Mouse (Mus musculus): Measurements from ENCODE around the gene Tmem231. TPM values are rescaled to one million over a fixed set of nuclear protein-coding genes. Genes with fewer than 3 reads are reported as not detected.

Gene Tmem231
- polyA plus RNA-seq, 1 experiment from 2014 or later, result 16.8 TPM

DNA sequence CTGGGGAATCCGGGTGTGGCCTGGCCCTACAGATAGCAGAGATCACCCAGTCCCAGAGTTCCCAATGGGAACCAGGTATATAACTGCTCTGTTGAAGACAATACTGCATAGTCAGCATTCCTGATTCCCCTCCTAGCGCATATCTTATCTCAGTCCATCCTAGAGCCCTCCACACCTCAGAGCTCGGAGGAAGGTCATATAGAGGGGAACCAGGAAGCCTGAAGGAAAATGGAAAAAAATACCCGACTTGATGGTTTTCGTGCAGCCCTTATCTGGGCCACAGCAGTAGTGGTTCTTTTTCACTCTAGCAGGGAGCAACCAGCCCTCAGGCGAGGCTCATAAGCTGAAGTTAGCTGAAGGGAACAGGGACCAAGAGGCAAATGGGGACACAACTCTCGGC is 8.7 kb downstream of the Tmem231 start:
- Histone ChIP-seq H3K4me3 (replicated peaks) (no peak overlapping the region), H3K9me3 (no peaks in the 10 kb centered on the region), H3K9ac (replicated peaks) (no peak overlapping the region), H3K27me3 (no peaks in the 10 kb centered on the region), H3K36me3 (no peaks in the 10 kb centered on the region; the same call in 1 of the 2 replicates), H3K4me1 (replicated peaks) (no peaks in the 10 kb centered on the region), H3K4me2 (replicated peaks) (no peak overlapping the region), H3K27ac (no peak overlapping the region)
- WGBS, result 86% methylated on average over 7 of the region's 7 CpGs
- ATAC-seq, result no peak

DNA sequence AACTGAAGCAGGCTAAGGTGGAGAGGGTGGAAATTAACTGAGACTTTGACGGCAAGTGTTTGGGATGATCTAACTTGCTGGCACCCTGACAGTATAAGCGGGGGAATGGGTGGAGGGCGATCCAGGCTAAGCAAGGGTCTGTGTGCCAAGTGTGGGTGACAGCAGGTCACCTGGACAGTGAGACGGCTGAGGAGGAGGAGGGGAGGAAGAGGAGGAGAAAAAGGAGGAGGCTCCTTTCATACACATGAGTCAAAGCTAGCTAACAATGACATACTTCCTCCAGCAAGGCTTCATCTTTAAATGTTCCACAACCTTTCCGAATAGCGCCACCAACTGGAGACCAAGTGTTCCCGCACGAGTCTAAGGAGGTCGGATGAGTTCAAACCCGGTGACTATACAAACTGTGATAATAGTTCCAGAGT is 10.3 kb downstream of the Tmem231 start:
- H3K27ac ChIP-seq, result no peak overlapping the region
- H3K27me3 ChIP-seq, result no peaks in the 10 kb centered on the region
- peaks cover 7% of the 10 kb centered on the region for H3K36me3 ChIP-seq
- no peak overlapping the region for H3K4me3 ChIP-seq (replicated peaks)
- no peaks in the 10 kb centered on the region for H3K4me1 ChIP-seq (replicated peaks)
- ATAC-seq, result no peak
- no peaks in the 10 kb centered on the region for H3K9me3 ChIP-seq
- no peak overlapping the region for H3K4me2 ChIP-seq (replicated peaks)
- WGBS, result 31% methylated on average over 10 of the region's 10 CpGs
- H3K9ac ChIP-seq (replicated peaks), result no peak overlapping the region

DNA sequence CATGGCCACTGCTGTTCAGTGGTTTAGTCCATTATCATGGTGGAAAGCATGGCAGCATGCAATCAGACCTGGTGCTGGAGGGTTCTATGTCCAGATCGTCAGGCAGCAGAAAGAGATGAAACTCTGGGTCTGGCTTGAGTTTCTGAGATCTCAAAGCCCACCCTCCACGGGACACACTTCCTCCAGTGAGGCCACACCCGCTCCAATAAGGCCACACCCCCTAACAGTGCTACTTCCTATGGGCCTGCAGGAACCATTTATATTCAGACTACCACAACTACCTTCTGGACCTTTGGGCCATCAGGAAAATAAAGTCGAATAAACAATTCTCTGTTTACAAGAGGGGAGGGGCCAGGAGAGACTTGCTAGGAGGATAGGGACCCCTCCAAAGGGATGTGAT is 12.7 kb downstream of the Tmem231 start:
- Histone ChIP-seq H3K27me3 (no peaks in the 10 kb centered on the region), H3K36me3 (peaks cover 21% of the 10 kb centered on the region), H3K4me1 (replicated peaks) (no peaks in the 10 kb centered on the region), H3K9me3 (no peaks in the 10 kb centered on the region), H3K27ac (no peak overlapping the region), H3K9ac (replicated peaks) (no peak overlapping the region), H3K4me2 (replicated peaks) (no peak overlapping the region), H3K4me3 (replicated peaks) (no peak overlapping the region)
- WGBS, result 91% methylated on average over 4 of the region's 4 CpGs
- ATAC-seq, result no peak

- no peak overlapping the region for H3K9ac ChIP-seq (replicated peaks)
- H3K9me3 ChIP-seq, result no peaks in the 10 kb centered on the region
- WGBS, result 91% methylated on average over 2 of the region's 2 CpGs
- no peak for ATAC-seq
- no peaks in the 10 kb centered on the region for H3K4me1 ChIP-seq (replicated peaks)
- peaks cover 25% of the 10 kb centered on the region for H3K36me3 ChIP-seq
- H3K4me3 ChIP-seq (replicated peaks), result no peak overlapping the region
- H3K27me3 ChIP-seq, result no peaks in the 10 kb centered on the region
- no peak overlapping the region for H3K4me2 ChIP-seq (replicated peaks)
- H3K27ac ChIP-seq, result no peak overlapping the region
Measured at GRCm38 (mm10) chr8:111919663-111920062, 14.0 kb downstream of the Tmem231 start.

DNA sequence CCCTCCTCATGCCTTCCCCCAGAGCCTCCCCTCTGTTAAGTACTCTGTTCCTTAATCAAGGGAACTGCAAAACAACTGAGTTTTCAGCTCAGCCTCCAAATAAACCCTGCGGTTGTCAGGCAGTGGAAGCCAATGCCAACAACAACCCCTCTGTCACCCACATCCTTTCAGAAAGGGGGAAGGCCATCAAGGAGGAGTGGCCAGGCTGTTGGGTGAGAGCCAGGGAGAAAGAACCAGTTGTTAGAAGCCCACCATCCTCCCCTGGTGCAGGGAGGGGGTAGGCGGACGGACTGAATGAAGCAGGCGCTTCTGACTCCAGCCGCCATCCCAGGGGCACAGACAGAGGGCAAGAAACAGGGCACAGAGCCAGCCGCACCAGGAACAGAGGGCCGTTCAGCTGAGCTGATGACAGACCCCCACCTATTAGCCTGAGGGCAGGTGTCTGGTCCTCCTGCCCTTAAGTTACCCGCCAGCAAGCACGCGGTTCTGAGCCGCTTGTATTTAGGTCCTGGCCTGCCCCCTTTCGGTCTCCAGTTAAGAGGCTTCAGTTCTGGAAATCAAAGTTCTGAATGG is 20.7 kb downstream of the Tmem231 start:
- 42% methylated on average over 12 of the region's 12 CpGs for WGBS
- H3K27me3 ChIP-seq, result no peaks in the 10 kb centered on the region
- ATAC-seq, result peak; percentile 87
- H3K9me3 ChIP-seq, result no peaks in the 10 kb centered on the region
- no peak overlapping the region for H3K9ac ChIP-seq (replicated peaks)
- H3K27ac ChIP-seq, result peak overlapping the region; percentile 51
- no peak overlapping the region for H3K4me2 ChIP-seq (replicated peaks)
- peaks cover 20% of the 10 kb centered on the region for H3K36me3 ChIP-seq
- H3K4me1 ChIP-seq (replicated peaks), result peaks cover 15% of the 10 kb centered on the region
- no peak overlapping the region for H3K4me3 ChIP-seq (replicated peaks)

- Histone ChIP-seq H3K9me3 (no peaks in the 10 kb centered on the region), H3K27me3 (no peaks in the 10 kb centered on the region), H3K27ac (no peak overlapping the region), H3K36me3 (peaks cover 13% of the 10 kb centered on the region), H3K4me2 (replicated peaks) (no peak overlapping the region), H3K9ac (replicated peaks) (no peak overlapping the region), H3K4me1 (replicated peaks) (peaks cover 15% of the 10 kb centered on the region), H3K4me3 (replicated peaks) (no peak overlapping the region)
- no peak for ATAC-seq
- WGBS, result 37% methylated on average over 7 of the region's 7 CpGs
Measured at GRCm38 (mm10) chr8:111911572-111911971, 22.1 kb downstream of the Tmem231 start.

DNA sequence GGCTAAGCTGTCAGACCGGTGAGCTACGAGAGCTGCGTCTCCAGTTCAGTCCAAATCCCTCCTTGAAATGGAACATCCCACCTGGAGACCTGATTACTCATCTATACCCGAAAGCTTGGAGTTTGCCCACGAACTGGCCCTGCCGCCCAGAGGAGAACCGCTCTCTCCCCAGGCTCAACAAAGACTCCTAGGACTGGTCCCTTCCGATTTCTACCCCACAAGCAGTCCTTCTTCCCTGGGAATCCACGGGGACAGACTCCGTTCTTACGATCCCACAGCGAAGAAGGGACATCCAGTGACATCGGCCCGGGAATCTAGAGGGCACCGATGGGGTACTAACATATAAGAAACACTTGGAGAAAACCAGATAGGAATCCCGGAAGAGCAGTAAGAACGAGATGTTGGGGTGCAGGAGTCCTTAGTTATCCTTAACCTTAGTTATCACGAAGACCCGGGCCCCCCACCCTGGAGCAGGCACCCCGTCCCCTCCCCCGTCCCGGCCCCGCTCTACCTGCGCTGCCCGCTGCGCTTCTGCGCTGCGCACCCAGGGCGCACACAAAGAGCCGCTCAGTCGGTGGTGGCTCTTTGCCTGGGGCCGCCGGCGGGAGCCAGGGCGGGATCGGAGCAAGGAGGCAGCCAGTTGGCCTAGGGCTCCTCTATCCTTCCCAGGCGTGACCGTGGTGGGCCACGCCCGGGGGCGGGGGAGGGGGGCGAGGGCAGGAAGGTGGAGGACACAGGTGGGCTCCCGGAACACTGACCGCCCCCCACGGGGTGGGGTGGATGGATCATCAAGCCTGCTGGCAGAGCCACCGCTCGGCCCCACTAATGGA is 23.8 kb downstream of the Tmem231 start, which contains the start of gene Chst5:
Gene Chst5 (minus strand): TSS at position 827 of the 830 bp plus-strand sequence.
- H3K27ac ChIP-seq, result no peak within 1 kb of the TSS
- 6% methylated on average over 47 of the region's 47 CpGs for WGBS
- ATAC-seq, result peak; percentile 64

DNA sequence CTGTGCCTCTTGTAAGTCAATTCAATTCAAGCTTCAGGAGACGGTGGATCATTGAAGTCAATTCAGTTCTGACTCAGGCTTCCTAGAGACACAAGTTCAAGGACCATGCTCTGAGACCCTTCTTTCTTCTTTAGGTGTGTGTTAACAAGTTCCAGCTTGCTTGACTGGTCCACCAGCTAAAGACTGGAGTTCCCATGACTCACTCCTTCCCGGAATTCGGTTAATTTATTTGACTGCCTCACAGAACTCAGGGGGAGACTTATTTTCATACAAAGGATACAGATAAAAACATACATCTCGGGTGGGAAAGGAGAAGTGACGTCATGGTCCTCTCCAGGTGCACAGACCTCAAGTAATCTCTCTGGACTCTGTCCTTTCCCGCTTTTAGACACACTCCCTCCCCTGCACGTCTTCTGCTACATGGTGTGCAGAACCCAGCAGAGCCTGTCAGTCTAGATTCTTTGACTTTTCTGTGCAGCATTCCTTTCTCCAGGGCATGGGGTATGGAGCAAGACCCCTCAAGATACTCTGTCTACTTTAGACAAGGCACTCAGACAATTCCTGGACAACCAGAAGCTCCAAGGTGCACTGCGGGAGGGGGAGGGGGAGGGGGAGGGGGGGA is 28.1 kb downstream of the Tmem231 start:
- Histone ChIP-seq H3K27ac (no peak overlapping the region), H3K4me1 (replicated peaks) (peaks cover 15% of the 10 kb centered on the region), H3K27me3 (no peaks in the 10 kb centered on the region), H3K36me3 (no peaks in the 10 kb centered on the region), H3K9me3 (no peaks in the 10 kb centered on the region), H3K4me2 (replicated peaks) (no peak overlapping the region), H3K9ac (replicated peaks) (no peak overlapping the region), H3K4me3 (replicated peaks) (no peak overlapping the region)
- 73% methylated on average over 7 of the region's 8 CpGs for WGBS
- no peak for ATAC-seq

More for the DNA sequence above, 23.8 kb downstream of the Tmem231 start, which contains the start of gene Chst5:
- Histone ChIP-seq H3K4me2 (replicated peaks) (peak within 1 kb of the TSS; percentile 68), H3K27me3 (no peaks in the 10 kb centered on the region), H3K4me1 (replicated peaks) (peaks cover 15% of the 10 kb centered on the region), H3K36me3 (0 out of 2 replicates have a peak, but pooled peaks cover 6% of the 10 kb centered on the region), H3K9ac (replicated peaks) (peak within 1 kb of the TSS; percentile 67), H3K4me3 (replicated peaks) (peak within 1 kb of the TSS; percentile 48), H3K9me3 (no peaks in the 10 kb centered on the region)

DNA sequence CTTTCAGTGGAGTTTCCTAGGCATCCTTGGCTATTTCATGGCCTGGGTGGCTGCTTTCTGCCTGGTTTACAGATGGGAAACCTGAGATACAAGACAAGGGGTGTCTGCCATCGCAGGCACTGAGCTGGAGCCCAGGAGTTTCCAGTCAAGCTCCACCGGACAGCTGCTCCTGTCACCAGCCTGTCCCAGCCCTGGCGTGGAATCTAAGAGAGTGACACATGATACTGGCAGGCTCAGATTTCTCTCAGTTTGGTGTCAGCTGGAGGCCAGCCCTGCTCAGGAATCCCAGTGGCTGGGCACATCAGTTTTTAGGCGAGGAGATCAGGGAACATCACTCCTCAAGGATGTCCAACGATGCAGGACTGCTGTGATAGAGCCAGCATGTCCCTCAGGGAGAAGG is 31.6 kb downstream of the Tmem231 start:
- 44% methylated on average over 5 of the region's 5 CpGs for WGBS
- Histone ChIP-seq H3K9me3 (no peaks in the 10 kb centered on the region), H3K27ac (no peak overlapping the region), H3K36me3 (no peaks in the 10 kb centered on the region), H3K27me3 (no peaks in the 10 kb centered on the region), H3K4me2 (replicated peaks) (no peak overlapping the region), H3K4me3 (replicated peaks) (no peak overlapping the region), H3K4me1 (replicated peaks) (no peaks in the 10 kb centered on the region), H3K9ac (replicated peaks) (no peak overlapping the region)
- no peak for ATAC-seq

- no peaks in the 10 kb centered on the region for H3K36me3 ChIP-seq
- H3K4me2 ChIP-seq (replicated peaks), result no peak overlapping the region
- 36% methylated on average over 10 of the region's 10 CpGs for WGBS
- no peak for ATAC-seq
- no peaks in the 10 kb centered on the region for H3K4me1 ChIP-seq (replicated peaks)
- H3K27ac ChIP-seq, result no peak overlapping the region
- H3K4me3 ChIP-seq (replicated peaks), result no peak overlapping the region
- no peaks in the 10 kb centered on the region for H3K9me3 ChIP-seq
- H3K27me3 ChIP-seq, result no peaks in the 10 kb centered on the region
- H3K9ac ChIP-seq (replicated peaks), result no peak overlapping the region
Measured at GRCm38 (mm10) chr8:111898586-111898985, 35.1 kb downstream of the Tmem231 start.

DNA sequence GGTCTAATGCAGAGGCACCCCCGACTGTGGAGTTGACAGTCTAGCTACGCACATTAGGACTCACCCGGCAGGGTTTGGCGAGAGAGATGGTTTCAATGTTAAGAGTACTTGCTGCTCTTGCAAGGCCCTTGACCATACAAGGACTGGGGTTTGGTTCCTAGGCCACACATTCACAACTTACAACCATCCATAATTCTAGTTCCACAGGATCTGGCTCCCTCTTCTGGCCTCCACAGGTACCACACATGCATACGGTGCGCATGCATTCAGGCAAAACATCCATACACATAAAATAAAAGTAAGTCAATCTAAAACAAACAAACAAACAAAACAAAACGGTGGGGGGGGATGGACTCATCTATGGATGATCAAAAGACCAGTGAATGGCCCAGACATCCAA is 38.7 kb downstream of the Tmem231 start:
- H3K4me3 ChIP-seq (replicated peaks), result no peak overlapping the region

DNA sequence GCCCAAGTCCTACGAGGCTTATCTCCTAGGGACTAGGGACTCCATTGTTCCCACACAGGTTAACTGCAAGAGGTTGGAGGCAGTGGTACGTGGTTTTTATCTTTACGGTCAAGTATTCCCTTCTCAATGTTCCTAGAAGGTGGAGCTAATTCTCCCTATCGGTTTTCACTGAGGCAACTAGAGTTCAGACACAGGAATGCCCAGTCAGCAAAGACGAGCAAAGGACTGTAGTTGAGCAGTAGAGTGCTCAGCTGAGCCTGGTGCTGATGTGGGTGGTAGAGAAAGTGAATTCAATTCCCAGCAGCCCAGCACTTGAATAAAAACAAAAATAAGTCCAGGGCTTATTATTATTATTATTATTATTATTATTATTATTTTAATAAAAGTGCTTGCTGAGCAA is 41.1 kb downstream of the Tmem231 start:
- Histone ChIP-seq H3K36me3 (no peaks in the 10 kb centered on the region), H3K4me2 (replicated peaks) (no peak overlapping the region), H3K4me3 (replicated peaks) (no peak overlapping the region), H3K9ac (replicated peaks) (no peak overlapping the region), H3K27me3 (peaks cover 48% of the 10 kb centered on the region), H3K9me3 (no peaks in the 10 kb centered on the region), H3K4me1 (replicated peaks) (peaks cover 13% of the 10 kb centered on the region; the same call in 1 of the 2 replicates), H3K27ac (no peak overlapping the region)
- WGBS, result 73% methylated on average over 5 of the region's 5 CpGs
- ATAC-seq, result no peak

More for the DNA sequence above, 38.7 kb downstream of the Tmem231 start:
- Histone ChIP-seq H3K4me1 (replicated peaks) (peaks cover 8% of the 10 kb centered on the region; the same call in 1 of the 2 replicates), H3K9ac (replicated peaks) (no peak overlapping the region), H3K36me3 (no peaks in the 10 kb centered on the region), H3K27me3 (peaks cover 26% of the 10 kb centered on the region), H3K9me3 (no peaks in the 10 kb centered on the region), H3K4me2 (replicated peaks) (no peak overlapping the region), H3K27ac (no peak overlapping the region)
- no peak for ATAC-seq
- WGBS, result 89% methylated on average over 7 of the region's 7 CpGs

Measured in midbrain, embryonic 13.5 days (tissue).